Mouse (Mus musculus) kidney, adult 2 months (tissue): ENCODE results near the gene Gpa33. TPM values are rescaled to one million over a fixed set of nuclear protein-coding genes. Genes with fewer than 3 reads are reported as not detected.

Experiments used
- DNase-seq: peaks from one replicate; pipeline ENCODE4 v3.0.0; 2021
- H3K27ac ChIP-seq: fragments of 200-500 bp; 2 replicates; pipeline ENCODE4 v1.5.1; 2012; ENCODE audit warnings: low read depth, low read length, control low read depth, inconsistent platforms; ENCODE audit not compliant: insufficient read depth
- H3K27me3 ChIP-seq: fragments of 200-500 bp; replicated peaks from 2 replicates; pipeline ENCODE4 v1.6.1; 2012; ENCODE audit warnings: mild to moderate bottlenecking, moderate library complexity, low read length, inconsistent platforms; ENCODE audit not compliant: control insufficient read depth, insufficient read depth
- H3K36me3 ChIP-seq: fragments of 200-500 bp; 2 replicates; pipeline ENCODE4 v1.6.1; 2012; ENCODE audit warnings: mild to moderate bottlenecking, moderate library complexity, low read length, inconsistent platforms; ENCODE audit not compliant: control insufficient read depth, insufficient read depth
- H3K4me1 ChIP-seq: fragments of 200-500 bp; 2 replicates; pipeline ENCODE4 v1.6.1; 2011; ENCODE audit warnings: low read length; ENCODE audit not compliant: control insufficient read depth, insufficient read depth
- H3K4me3 ChIP-seq: fragments of 200-500 bp; 2 replicates; pipeline ENCODE4 v1.5.1; 2011; ENCODE audit warnings: mild to moderate bottlenecking, low read depth, low read length, control low read depth; ENCODE audit not compliant: insufficient read depth
- CTCF ChIP-seq: fragments of 200-500 bp; conservative IDR thresholded peaks from 2 replicates; pipeline ENCODE4 v1.5.1; 2011; ENCODE audit warnings: low read depth, mild to moderate bottlenecking, control low read depth, low read length, moderate library complexity, mixed read lengths; ENCODE audit not compliant: insufficient read depth, insufficient read length
- POLR2A ChIP-seq: fragments of 200-500 bp; IDR thresholded peaks from one replicate; pipeline ENCODE4 v1.6.1; 2011; ENCODE audit warnings: low read depth, low read length, control low read depth
- WGBS: fragments of 180-500 bp; shearing (Covaris S2); methylation state at CpG from one replicate; pipeline ENCODE4 v1.1.7; 2018; 5-methylcytosine and 5-hydroxymethylcytosine counted together
- polyA plus RNA-seq: library from polyadenylated mRNA; depleted of rRNA; stranded (reverse); fragments of >200 nt; gene quantifications from 2 replicates; pipeline ENCODE4 v1.2.3, GENCODE M21; 2012

The Gpa33 gene
- polyA plus RNA-seq, 1 experiment = 0.09 TPM

DNA sequence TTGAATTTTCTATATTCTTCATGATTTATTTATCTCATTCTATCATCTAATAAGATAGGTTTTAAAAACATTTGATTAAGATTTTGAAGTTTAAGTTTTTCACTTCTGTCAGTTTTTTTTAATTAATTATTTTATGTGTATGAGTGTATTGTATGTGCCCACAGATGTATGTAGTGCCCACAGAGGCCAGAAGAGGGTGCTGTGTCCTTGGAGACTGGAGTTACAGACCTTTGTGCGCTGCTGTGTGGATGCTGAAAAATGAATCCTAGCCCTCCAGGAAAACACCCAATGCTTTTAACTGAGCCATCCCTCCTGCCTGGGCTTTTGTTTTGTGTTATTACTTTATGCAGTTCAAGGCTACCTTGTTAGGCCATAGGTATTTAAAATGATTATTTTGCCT, 7.0 kb upstream of the Gpa33 start:
- Histone ChIP-seq H3K4me1 (no peaks in the 10 kb centered on the region), H3K36me3 (no peaks in the 10 kb centered on the region), H3K27me3 (no peaks in the 10 kb centered on the region), H3K27ac (no peak overlapping the region), H3K4me3 (no peak overlapping the region)
- TF ChIP-seq POLR2A (no peak), CTCF (no peak)
- 100% methylated on average over 1 of the region's 1 CpGs for WGBS
- DNase-seq = no peak

GRCm38 (mm10) chr1:166123751-166124150, 6.3 kb upstream of the Gpa33 start:
- Histone ChIP-seq H3K4me1 (no peaks in the 10 kb centered on the region), H3K27ac (no peak overlapping the region), H3K4me3 (no peak overlapping the region), H3K36me3 (no peaks in the 10 kb centered on the region), H3K27me3 (no peaks in the 10 kb centered on the region)
- DNase-seq = no peak
- TF ChIP-seq CTCF (no peak), POLR2A (no peak)
- WGBS = 93% methylated on average over 8 of the region's 8 CpGs

DNA sequence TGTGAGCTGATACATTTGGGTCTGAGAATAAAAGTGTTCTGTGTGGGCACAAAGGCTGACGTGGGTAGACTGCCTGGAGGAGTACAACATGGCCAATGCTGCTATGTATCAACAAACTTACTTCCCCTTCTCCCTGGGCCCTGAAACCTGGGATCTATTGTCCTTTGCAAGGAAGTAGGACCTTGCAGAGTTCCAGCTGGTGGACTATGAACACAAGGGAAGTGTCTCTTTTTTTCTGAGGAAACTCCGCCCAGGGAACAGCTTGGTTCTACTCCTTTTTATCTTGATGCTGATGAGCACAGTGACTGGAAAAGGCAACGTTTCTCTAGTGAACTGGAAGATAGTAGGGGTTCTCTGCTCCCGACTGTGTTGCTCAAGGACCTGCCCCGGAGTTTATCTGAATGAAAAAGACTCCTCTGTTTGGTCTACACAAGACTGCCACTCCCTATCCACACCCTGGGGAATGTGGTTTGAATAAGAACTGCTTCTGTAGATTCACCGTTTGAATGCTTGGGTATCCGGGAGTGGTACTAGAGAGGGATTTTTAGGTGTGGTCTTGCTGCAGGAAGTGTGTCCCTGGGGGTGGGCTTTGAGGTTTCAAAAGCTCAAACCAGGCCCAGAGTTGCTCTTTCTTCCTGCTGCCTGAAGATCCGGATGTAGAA, 5.0 kb upstream of the Gpa33 start:
- Histone ChIP-seq H3K27me3 (no peaks in the 10 kb centered on the region), H3K36me3 (no peaks in the 10 kb centered on the region), H3K4me3 (no peak overlapping the region), H3K27ac (no peak overlapping the region), H3K4me1 (no peaks in the 10 kb centered on the region)
- TF ChIP-seq CTCF (no peak), POLR2A (no peak)
- 76% methylated on average over 8 of the region's 8 CpGs for WGBS
- no peak for DNase-seq

DNA sequence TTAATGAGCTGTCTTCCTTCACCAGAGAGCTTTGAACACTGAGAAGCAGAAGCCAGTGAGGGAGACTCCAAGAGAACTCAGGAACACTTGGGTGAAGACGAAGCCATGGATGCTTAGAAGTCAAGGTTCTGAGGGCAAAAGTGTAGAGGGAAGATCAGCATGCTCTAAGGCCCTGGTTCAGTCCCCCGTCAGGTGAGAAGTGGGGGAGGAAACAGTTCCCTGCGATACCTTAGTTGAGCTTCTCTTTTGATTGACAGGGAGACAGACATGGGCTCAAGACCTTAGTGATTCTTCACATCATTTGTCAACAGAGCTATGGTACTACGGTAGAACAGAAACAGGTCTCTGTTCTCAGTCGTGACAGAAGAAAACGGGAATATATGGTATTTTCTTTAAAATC, 3.7 kb upstream of the Gpa33 start:
- no peak overlapping the region for H3K27ac ChIP-seq
- H3K27me3 ChIP-seq = no peaks in the 10 kb centered on the region
- H3K4me3 ChIP-seq = no peak overlapping the region
- TF ChIP-seq POLR2A (no peak), CTCF (no peak)
- WGBS = 90% methylated on average over 6 of the region's 6 CpGs
- no peaks in the 10 kb centered on the region for H3K36me3 ChIP-seq
- DNase-seq = no peak
- no peaks in the 10 kb centered on the region for H3K4me1 ChIP-seq

- no peak for TF ChIP-seq CTCF
- TF ChIP-seq POLR2A = no peak
- no peak overlapping the region for H3K27ac ChIP-seq
- no peaks in the 10 kb centered on the region for H3K4me1 ChIP-seq
- H3K27me3 ChIP-seq = no peaks in the 10 kb centered on the region
- no peaks in the 10 kb centered on the region for H3K36me3 ChIP-seq
- no peak overlapping the region for H3K4me3 ChIP-seq
- DNase-seq = no peak
- 55% methylated on average over 9 of the region's 9 CpGs for WGBS
Observed at GRCm38 (mm10) chr1:166126795-166127194, 3.2 kb upstream of the Gpa33 start.

DNA sequence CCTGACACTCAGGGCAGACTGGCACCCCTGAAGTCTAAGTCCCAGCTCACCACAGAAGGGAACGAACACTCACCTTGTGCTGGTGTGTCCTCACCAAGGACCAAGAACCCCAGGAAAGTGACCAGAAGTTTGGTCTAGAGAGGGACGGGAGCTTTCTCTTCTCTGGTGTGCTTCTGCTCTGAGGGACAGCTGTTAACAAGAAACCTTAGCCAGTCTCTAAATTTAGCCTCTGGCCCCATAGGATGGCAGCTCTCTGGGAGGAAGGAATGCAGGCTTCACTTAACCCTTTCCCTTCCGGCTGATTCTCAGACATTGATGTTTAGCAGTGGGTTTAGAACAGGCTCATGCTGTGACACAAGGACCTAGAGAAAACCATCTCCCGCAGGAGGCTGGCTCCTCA, 2.3 kb upstream of the Gpa33 start, which contains the start of gene Dusp27:
Dusp27 (minus strand) TSS at position 204 of the 400 bp plus-strand sequence.
- TF ChIP-seq CTCF = no peak
- TF ChIP-seq POLR2A = no peak
- Histone ChIP-seq H3K36me3 (no peaks in the 10 kb centered on the region), H3K4me3 (no peak within 1 kb of the TSS), H3K27ac (no peak within 1 kb of the TSS), H3K4me1 (no peaks in the 10 kb centered on the region), H3K27me3 (no peaks in the 10 kb centered on the region)
- WGBS = 56% methylated on average over 4 of the region's 4 CpGs
- no peak for DNase-seq

DNA sequence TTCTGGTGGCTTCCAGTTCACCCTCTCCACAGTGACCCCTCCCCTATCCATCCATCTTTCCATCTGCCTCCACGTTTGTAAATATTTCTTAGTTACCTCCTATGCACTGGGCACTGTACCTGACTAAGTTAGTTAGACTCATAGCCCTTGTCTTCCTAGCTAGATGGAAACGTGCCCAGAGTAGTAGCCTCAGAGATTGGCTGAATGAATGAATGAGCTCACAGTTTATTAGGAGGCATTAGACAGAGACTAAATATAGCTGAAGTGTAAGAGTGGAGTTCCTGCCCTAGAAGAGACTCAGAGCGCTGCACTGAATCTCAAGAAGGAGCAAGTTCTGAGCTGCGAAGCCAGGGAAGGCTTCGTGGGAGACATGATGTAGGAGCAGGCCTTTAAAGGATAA, 1.5 kb upstream of the Gpa33 start:
- Histone ChIP-seq H3K4me3 (no peak overlapping the region), H3K27me3 (no peaks in the 10 kb centered on the region), H3K36me3 (no peaks in the 10 kb centered on the region), H3K4me1 (no peaks in the 10 kb centered on the region), H3K27ac (no peak overlapping the region)
- WGBS = 90% methylated on average over 5 of the region's 5 CpGs
- TF ChIP-seq POLR2A = no peak
- no peak for TF ChIP-seq CTCF
- no peak for DNase-seq
